Mouse (Mus musculus) liver, embryonic 11.5 days (tissue): ENCODE results near the gene Akain1. TPM values are rescaled to one million over a fixed set of nuclear protein-coding genes. Genes with fewer than 3 reads are reported as not detected.

Experiments
- ATAC-seq: fragments of 200-750 bp; cut with Nextera tagmentation; replicated peaks from 2 replicates; pipeline ENCODE4 v1.8.0; 2017; ENCODE audit warnings: moderate number of reproducible peaks, mild to moderate bottlenecking, moderate TSS enrichment, moderate library complexity; ENCODE audit not compliant: low FRiP score
- DNase-seq: peaks from one replicate; pipeline ENCODE4 v3.0.0-alpha.2; 2017; ENCODE audit warnings: low spot score
- H3K27ac ChIP-seq: fragments of 300-500 bp; sonication (generic); 2 replicates; pipeline ENCODE4 v1.5.1; 2014; ENCODE audit warnings: mild to moderate bottlenecking, low read depth, low read length, control low read depth
- H3K27me3 ChIP-seq: fragments of 300-500 bp; sonication (generic); replicated peaks from 2 replicates; pipeline ENCODE4 v1.6.1; 2014; ENCODE audit warnings: low read length, mixed read lengths; ENCODE audit not compliant: control insufficient read depth, insufficient read depth
- H3K36me3 ChIP-seq: fragments of 300-500 bp; sonication (generic); 2 replicates; pipeline ENCODE4 v1.6.1; 2014; ENCODE audit warnings: mild to moderate bottlenecking, low read length, moderate library complexity, mixed read lengths; ENCODE audit not compliant: control insufficient read depth, insufficient read depth
- H3K4me1 ChIP-seq: fragments of 300-500 bp; sonication (generic); replicated peaks from 2 replicates; pipeline ENCODE4 v1.6.1; 2014; ENCODE audit warnings: low read length, mixed read lengths; ENCODE audit not compliant: control insufficient read depth, insufficient read depth
- H3K4me2 ChIP-seq: fragments of 300-500 bp; sonication (generic); 2 replicates; pipeline ENCODE4 v1.6.1; 2014; ENCODE audit warnings: mild to moderate bottlenecking, control low read depth, moderate library complexity
- H3K4me3 ChIP-seq: fragments of 300-500 bp; sonication (generic); 2 replicates; pipeline ENCODE4 v1.5.1; 2014; ENCODE audit warnings: low read depth, low read length, control low read depth
- H3K9ac ChIP-seq: fragments of 300-500 bp; sonication (generic); 2 replicates; pipeline ENCODE4 v1.6.1; 2014; ENCODE audit warnings: low read depth, low read length, control low read depth
- H3K9me3 ChIP-seq: fragments of 300-500 bp; sonication (generic); 2 replicates; pipeline ENCODE4 v1.6.1; 2016; ENCODE audit warnings: low read length, inconsistent platforms, mixed read lengths; ENCODE audit not compliant: control insufficient read depth
- WGBS: fragments of 180-500 bp; shearing (Covaris S2); extraction: QIAGEN DNeasy Blood & Tissue Kit; methylation state at CpG from one replicate; pipeline ENCODE4 v1.1.7; 2014; 5-methylcytosine and 5-hydroxymethylcytosine counted together
- polyA plus RNA-seq: library from polyadenylated mRNA; unstranded; fragments of >200 nt; fragmentation: Nextera tagmentation; extraction: Ambion mirVana; gene quantifications from 2 replicates; pipeline ENCODE4 v1.2.1, GENCODE M21; 2014

Gene Akain1
- polyA plus RNA-seq, 1 experiment from 2014 or later = not detected

GRCm38 (mm10) chr17:69472401-69472800, 33.3 kb downstream of the Akain1 start:
- Histone ChIP-seq H3K27ac (no peak overlapping the region), H3K9ac (no peak overlapping the region), H3K4me1 (no peaks in the 10 kb centered on the region), H3K36me3 (no peaks in the 10 kb centered on the region), H3K4me2 (no peak overlapping the region), H3K9me3 (no peaks in the 10 kb centered on the region), H3K4me3 (no peak overlapping the region), H3K27me3 (no peaks in the 10 kb centered on the region)
- DNase-seq (no peak), ATAC-seq (no peak)
- WGBS = 49% methylated on average over 9 of the region's 9 CpGs

- WGBS = 80% methylated on average over 4 of the region's 4 CpGs
- DNase-seq (no peak), ATAC-seq (no peak)
- no peak overlapping the region for H3K9ac ChIP-seq
- no peak overlapping the region for H3K27ac ChIP-seq
- H3K9me3 ChIP-seq = no peaks in the 10 kb centered on the region
- no peaks in the 10 kb centered on the region for H3K4me1 ChIP-seq
- H3K36me3 ChIP-seq = no peaks in the 10 kb centered on the region
- H3K27me3 ChIP-seq = no peaks in the 10 kb centered on the region
- no peak overlapping the region for H3K4me3 ChIP-seq
- H3K4me2 ChIP-seq = no peak overlapping the region
Observed at GRCm38 (mm10) chr17:69474084-69474483, 35.0 kb downstream of the Akain1 start.

- Histone ChIP-seq H3K36me3 (no peaks in the 10 kb centered on the region), H3K9me3 (no peaks in the 10 kb centered on the region), H3K27me3 (no peaks in the 10 kb centered on the region), H3K4me2 (peak overlapping the region; percentile 69), H3K4me3 (peak overlapping the region; percentile 46), H3K4me1 (no peaks in the 10 kb centered on the region), H3K27ac (no peak overlapping the region), H3K9ac (peak overlapping the region; percentile 57)
- 1% methylated on average over 20 of the region's 20 CpGs for WGBS
- peak; percentile 84 for ATAC-seq
- DNase-seq = peak; percentile 80
Observed at GRCm38 (mm10) chr17:69475423-69475822, 36.3 kb downstream of the Akain1 start.

DNA sequence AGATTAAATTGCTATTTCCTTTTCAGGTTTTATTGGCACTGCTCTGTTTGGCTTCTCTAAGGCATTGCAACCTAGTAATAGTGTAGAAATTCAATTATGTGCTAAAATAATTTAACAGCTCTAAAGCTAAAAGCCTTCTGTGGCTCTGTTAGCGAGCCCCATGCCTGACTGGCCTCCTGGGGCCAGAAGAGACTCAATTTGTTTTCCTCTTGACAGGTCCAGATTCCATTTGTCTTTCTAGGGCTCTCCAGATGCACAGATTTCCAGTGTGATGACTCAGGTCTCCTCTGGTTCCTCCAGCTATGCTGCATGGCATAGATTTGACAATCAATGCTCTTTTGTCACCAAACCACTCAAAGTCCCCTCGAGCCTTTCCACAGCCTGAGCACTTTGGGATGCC, 38.4 kb downstream of the Akain1 start:
- Histone ChIP-seq H3K4me1 (no peaks in the 10 kb centered on the region), H3K4me3 (no peak overlapping the region), H3K27ac (no peak overlapping the region), H3K9me3 (no peaks in the 10 kb centered on the region), H3K9ac (no peak overlapping the region), H3K27me3 (no peaks in the 10 kb centered on the region), H3K4me2 (no peak overlapping the region), H3K36me3 (no peaks in the 10 kb centered on the region)
- DNase-seq = no peak
- 23% methylated on average over 2 of the region's 2 CpGs for WGBS
- ATAC-seq = no peak

GRCm38 (mm10) chr17:69479261-69479660, 40.1 kb downstream of the Akain1 start:
- no peaks in the 10 kb centered on the region for H3K27me3 ChIP-seq
- ATAC-seq (no peak), DNase-seq (no peak)
- 63% methylated on average over 4 of the region's 4 CpGs for WGBS
- H3K27ac ChIP-seq = no peak overlapping the region
- no peaks in the 10 kb centered on the region for H3K36me3 ChIP-seq
- no peak overlapping the region for H3K9ac ChIP-seq
- H3K4me1 ChIP-seq = no peaks in the 10 kb centered on the region
- H3K4me2 ChIP-seq = no peak overlapping the region
- H3K9me3 ChIP-seq = no peaks in the 10 kb centered on the region
- no peak overlapping the region for H3K4me3 ChIP-seq

GRCm38 (mm10) chr17:69487116-69487515, 48.0 kb downstream of the Akain1 start:
- 88% methylated on average over 12 of the region's 12 CpGs for WGBS
- no peaks in the 10 kb centered on the region for H3K27me3 ChIP-seq
- no peak for DNase-seq

GRCm38 (mm10) chr17:69487884-69488283, 48.8 kb downstream of the Akain1 start:
- ATAC-seq (no peak), DNase-seq (no peak)
- WGBS = 86% methylated on average over 6 of the region's 6 CpGs
- Histone ChIP-seq H3K4me2 (no peak overlapping the region), H3K4me3 (no peak overlapping the region), H3K27ac (no peak overlapping the region), H3K4me1 (no peaks in the 10 kb centered on the region), H3K9ac (no peak overlapping the region), H3K36me3 (no peaks in the 10 kb centered on the region), H3K9me3 (no peaks in the 10 kb centered on the region), H3K27me3 (no peaks in the 10 kb centered on the region)

More at GRCm38 (mm10) chr17:69487116-69487515, 48.0 kb downstream of the Akain1 start:
- no peak for ATAC-seq
- Histone ChIP-seq H3K9ac (no peak overlapping the region), H3K4me2 (no peak overlapping the region), H3K9me3 (no peaks in the 10 kb centered on the region), H3K4me3 (no peak overlapping the region), H3K4me1 (no peaks in the 10 kb centered on the region), H3K27ac (no peak overlapping the region), H3K36me3 (no peaks in the 10 kb centered on the region)

GRCm38 (mm10) chr17:69488826-69489225, 49.7 kb downstream of the Akain1 start:
- no peaks in the 10 kb centered on the region for H3K27me3 ChIP-seq
- no peaks in the 10 kb centered on the region for H3K4me1 ChIP-seq
- 88% methylated on average over 5 of the region's 5 CpGs for WGBS
- no peak for ATAC-seq
- H3K9me3 ChIP-seq = no peaks in the 10 kb centered on the region
- no peak overlapping the region for H3K27ac ChIP-seq
- H3K4me2 ChIP-seq = no peak overlapping the region
- no peak overlapping the region for H3K9ac ChIP-seq
- no peaks in the 10 kb centered on the region for H3K36me3 ChIP-seq
- no peak for DNase-seq
- no peak overlapping the region for H3K4me3 ChIP-seq

- Histone ChIP-seq H3K36me3 (no peaks in the 10 kb centered on the region), H3K4me1 (no peaks in the 10 kb centered on the region), H3K27me3 (no peaks in the 10 kb centered on the region), H3K9ac (no peak overlapping the region), H3K27ac (no peak overlapping the region), H3K4me2 (no peak overlapping the region), H3K4me3 (no peak overlapping the region), H3K9me3 (no peaks in the 10 kb centered on the region)
- 86% methylated on average over 6 of the region's 6 CpGs for WGBS
- no peak for DNase-seq
- ATAC-seq = no peak
Observed at GRCm38 (mm10) chr17:69492368-69492767, 53.2 kb downstream of the Akain1 start.
